Mouse (Mus musculus) liver, adult 2 months (tissue): ENCODE data around the gene Nmt1. TPM values are rescaled to one million over a fixed set of nuclear protein-coding genes. Genes with fewer than 3 reads are reported as not detected.

ENCODE experiments used
- DNase-seq: peaks from one replicate; pipeline ENCODE4 v3.0.0-alpha.2; 2011; ENCODE audit warnings: low read depth, low spot score; ENCODE audit errors: extremely low read depth
- H3K27ac ChIP-seq: fragments of 200-500 bp; replicated peaks from 2 replicates; pipeline ENCODE4 v1.5.1; 2012; ENCODE audit warnings: low read depth, mild to moderate bottlenecking, control low read depth, inconsistent platforms, low read length; ENCODE audit not compliant: insufficient read depth
- H3K27me3 ChIP-seq: fragments of 200-500 bp; 2 replicates; pipeline ENCODE4 v1.6.1; 2012; ENCODE audit warnings: mild to moderate bottlenecking, moderate library complexity, low read length, inconsistent platforms; ENCODE audit not compliant: control insufficient read depth, insufficient read depth
- H3K36me3 ChIP-seq: fragments of 200-500 bp; 2 replicates; pipeline ENCODE4 v1.6.1; 2012; ENCODE audit warnings: low read length, inconsistent platforms; ENCODE audit not compliant: control insufficient read depth, insufficient read depth
- H3K4me1 ChIP-seq: fragments of 200-500 bp; 2 replicates; pipeline ENCODE4 v1.6.1; 2011; ENCODE audit warnings: low read length; ENCODE audit not compliant: control insufficient read depth, insufficient read depth
- H3K4me3 ChIP-seq: fragments of 200-500 bp; 2 replicates; pipeline ENCODE4 v1.5.1; 2011; ENCODE audit warnings: low read depth, mild to moderate bottlenecking, control low read depth, low read length, moderate library complexity; ENCODE audit not compliant: insufficient read depth
- H3K79me2 ChIP-seq: fragments of 200-500 bp; 2 replicates; pipeline ENCODE4 v1.6.1; 2012; ENCODE audit warnings: inconsistent platforms, mild to moderate bottlenecking, low read length, moderate library complexity; ENCODE audit not compliant: control insufficient read depth, insufficient read depth
- H3K9ac ChIP-seq: fragments of 200-500 bp; 2 replicates; pipeline ENCODE4 v1.6.1; 2012; ENCODE audit warnings: low read depth, mild to moderate bottlenecking, control low read depth, inconsistent platforms, low read length
- CTCF ChIP-seq: fragments of 200-500 bp; IDR thresholded peaks from 2 replicates; pipeline ENCODE4 v1.5.1; 2011; ENCODE audit warnings: low read depth, low read length, control low read depth
- POLR2A ChIP-seq: fragments of 200-500 bp; IDR thresholded peaks from 2 replicates; pipeline ENCODE4 v1.6.1; 2011; ENCODE audit warnings: low read length, control low read depth; ENCODE audit not compliant: insufficient read depth; ENCODE audit errors: extremely low read depth
- WGBS: fragments of 180-500 bp; shearing (Covaris S2); methylation state at CpG from one replicate; pipeline ENCODE4 v1.1.7; 2018; 5-methylcytosine and 5-hydroxymethylcytosine counted together
- polyA plus RNA-seq: library from polyadenylated mRNA; depleted of rRNA; stranded (reverse); fragments of >200 nt; gene quantifications from 2 replicates; pipeline ENCODE4 v1.2.3, GENCODE M21; 2012
- total RNA-seq: library from RNA; depleted of rRNA; stranded (reverse); fragments of >200 nt; gene quantifications from 2 replicates; pipeline ENCODE4 v1.2.3, GENCODE M21; 2014

Gene Nmt1
- total and polyA plus RNA-seq, 2 experiments: 16.8 to 34.1 TPM

DNA sequence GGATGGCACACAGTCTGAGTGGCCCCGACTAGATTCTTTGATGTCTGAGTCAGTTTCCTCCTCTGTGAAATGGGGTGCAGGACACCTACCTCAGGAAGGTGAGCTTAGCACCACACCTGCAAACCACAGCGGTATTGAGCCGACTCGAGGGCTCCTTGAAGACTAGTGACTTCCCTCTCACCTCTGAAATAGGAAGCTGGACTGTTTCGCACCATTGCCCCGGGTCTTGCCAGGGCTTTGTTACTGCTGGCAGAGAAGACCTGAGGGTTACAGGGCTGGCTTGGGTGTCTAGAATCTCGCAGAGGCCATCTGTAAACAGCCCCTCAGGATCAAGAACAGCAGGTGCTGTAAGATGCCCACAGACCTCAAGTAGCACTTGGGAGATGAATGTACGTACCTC lies 72.4 kb downstream of the Nmt1 start:
- H3K4me3 ChIP-seq: no peak overlapping the region
- H3K79me2 ChIP-seq: peaks cover 7% of the 10 kb centered on the region; the same call in 1 of the 2 replicates
- TF ChIP-seq POLR2A (no peak), CTCF (no peak)
- no peak overlapping the region for H3K27ac ChIP-seq
- H3K9ac ChIP-seq: no peak overlapping the region
- no peak for DNase-seq
- 0 out of 2 replicates have a peak, but pooled peaks cover 3% of the 10 kb centered on the region for H3K27me3 ChIP-seq
- no peaks in the 10 kb centered on the region for H3K36me3 ChIP-seq
- H3K4me1 ChIP-seq: peaks cover 18% of the 10 kb centered on the region
- WGBS: 76% methylated on average over 8 of the region's 8 CpGs

DNA sequence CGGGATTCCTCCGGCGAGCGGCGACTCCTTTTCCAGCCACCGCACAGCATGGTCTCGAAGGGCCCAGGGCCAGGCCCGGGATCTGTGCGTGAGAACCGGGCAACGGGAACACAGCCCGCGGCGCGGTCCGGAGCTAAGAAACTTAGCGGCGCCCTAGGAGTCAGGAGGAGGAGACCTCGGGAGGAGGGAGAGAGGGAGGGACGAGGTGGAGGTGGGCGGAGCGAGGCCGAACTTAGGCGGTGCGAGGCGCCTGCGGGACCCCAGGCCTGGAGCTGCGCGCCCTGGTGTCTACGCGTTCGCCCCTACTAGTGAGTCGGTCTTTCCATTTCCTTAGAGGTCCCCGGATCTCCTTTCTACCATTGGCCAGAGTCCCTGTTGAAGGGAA lies 73.5 kb downstream of the Nmt1 start, which contains the start of the genes Plcd3 and Acbd4:
Plcd3 (minus strand) TSS at position 178 of the 385 bp plus-strand sequence.
Acbd4 (plus strand) TSS at position 202 of the 385 bp plus-strand sequence.
- DNase-seq: peak; percentile 52
- Histone ChIP-seq H3K36me3 (no peaks in the 10 kb centered on the region), H3K27me3 (0 out of 2 replicates have a peak, but pooled peaks cover 3% of the 10 kb centered on the region), H3K4me1 (peaks cover 25% of the 10 kb centered on the region), H3K9ac (peak within 1 kb of the TSS; percentile 77), H3K4me3 (peak within 1 kb of the TSS; percentile 69), H3K27ac (peak within 1 kb of the TSS; percentile 42), H3K79me2 (peaks cover 7% of the 10 kb centered on the region; the same call in 1 of the 2 replicates)
- WGBS: 1% methylated on average over 33 of the region's 34 CpGs
- TF ChIP-seq CTCF (no peak), POLR2A (peak; percentile 58)

DNA sequence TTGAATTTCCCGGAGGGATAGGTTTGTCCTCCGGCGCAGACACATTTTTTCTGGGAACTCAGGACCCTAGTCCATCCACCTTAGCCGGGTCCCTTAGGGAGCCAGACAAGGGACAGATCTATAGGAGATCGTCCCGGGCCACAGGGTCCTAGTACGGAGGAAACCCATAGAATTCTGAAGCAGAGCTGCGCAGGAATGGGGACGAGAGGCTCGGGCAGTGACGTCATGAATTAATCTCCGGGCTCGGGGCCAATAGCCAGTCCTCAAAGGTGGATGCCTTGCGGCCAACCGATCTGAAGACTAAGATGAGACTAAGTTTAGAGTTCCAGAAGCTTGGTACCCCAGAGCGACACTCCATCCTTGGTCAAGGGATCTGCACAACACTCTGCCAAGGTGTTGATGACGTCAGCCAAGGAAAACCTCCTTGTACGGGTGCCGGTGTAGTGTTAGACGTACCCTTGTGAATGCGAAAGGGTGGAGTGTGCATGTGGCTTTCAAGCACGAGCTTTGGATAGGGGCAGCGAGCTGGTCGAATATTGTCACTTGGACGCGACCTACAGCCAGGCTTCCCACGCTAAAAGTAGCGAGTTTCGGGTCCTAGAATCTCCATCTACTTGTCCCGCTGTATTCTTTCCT lies 74.0 kb downstream of the Nmt1 start:
- TF ChIP-seq CTCF (no peak), POLR2A (no peak)
- Histone ChIP-seq H3K4me1 (peaks cover 28% of the 10 kb centered on the region), H3K9ac (peak overlapping the region; percentile 77), H3K27me3 (0 out of 2 replicates have a peak, but pooled peaks cover 3% of the 10 kb centered on the region), H3K27ac (peak overlapping the region; percentile 42), H3K36me3 (no peaks in the 10 kb centered on the region), H3K4me3 (peak overlapping the region; percentile 69), H3K79me2 (peaks cover 7% of the 10 kb centered on the region; the same call in 1 of the 2 replicates)
- no peak for DNase-seq
- WGBS: 1% methylated on average over 30 of the region's 30 CpGs

DNA sequence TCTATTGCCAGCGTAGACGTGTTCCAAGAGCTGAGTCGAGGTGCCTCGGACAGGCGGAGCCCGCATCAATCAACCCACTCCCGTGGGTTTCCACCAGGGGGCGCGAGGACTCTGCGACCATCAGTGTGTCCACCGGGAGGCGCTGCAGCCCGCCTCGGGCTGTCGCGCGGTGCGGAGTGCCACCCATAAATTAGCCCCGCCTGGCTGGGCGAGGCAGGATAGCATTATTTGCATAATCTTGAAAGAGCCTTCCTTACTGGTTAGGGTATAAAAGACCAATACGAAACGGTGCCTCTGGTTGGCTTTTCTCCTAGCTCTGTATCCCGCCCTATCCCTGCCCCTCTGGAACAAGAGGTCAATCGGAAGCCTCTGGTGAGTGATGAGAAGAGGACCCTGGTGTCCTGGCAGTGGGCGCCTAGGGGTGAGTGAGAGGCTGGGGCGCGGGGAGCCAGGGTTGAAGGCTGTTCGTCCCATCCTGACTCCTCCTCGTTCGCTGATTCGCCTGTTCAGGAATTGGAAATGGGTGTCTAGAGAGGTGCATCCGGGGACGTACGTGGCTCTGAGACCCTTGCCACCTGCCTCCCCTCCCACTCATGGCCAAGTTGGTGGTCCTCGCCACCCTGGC lies 74.8 kb downstream of the Nmt1 start:
- peak overlapping the region; percentile 83 for H3K9ac ChIP-seq
- H3K4me1 ChIP-seq: peaks cover 28% of the 10 kb centered on the region
- no peaks in the 10 kb centered on the region for H3K36me3 ChIP-seq
- 0 out of 2 replicates have a peak, but pooled peaks cover 3% of the 10 kb centered on the region for H3K27me3 ChIP-seq
- WGBS: under 1% methylated on average over 35 of the region's 35 CpGs
- peak; percentile 98 for DNase-seq
- H3K27ac ChIP-seq: peak overlapping the region; percentile 68
- peaks cover 7% of the 10 kb centered on the region; the same call in 1 of the 2 replicates for H3K79me2 ChIP-seq
- H3K4me3 ChIP-seq: peak overlapping the region; percentile 77
- peak; percentile 88 for TF ChIP-seq POLR2A
- peak; percentile 100 for TF ChIP-seq CTCF

DNA sequence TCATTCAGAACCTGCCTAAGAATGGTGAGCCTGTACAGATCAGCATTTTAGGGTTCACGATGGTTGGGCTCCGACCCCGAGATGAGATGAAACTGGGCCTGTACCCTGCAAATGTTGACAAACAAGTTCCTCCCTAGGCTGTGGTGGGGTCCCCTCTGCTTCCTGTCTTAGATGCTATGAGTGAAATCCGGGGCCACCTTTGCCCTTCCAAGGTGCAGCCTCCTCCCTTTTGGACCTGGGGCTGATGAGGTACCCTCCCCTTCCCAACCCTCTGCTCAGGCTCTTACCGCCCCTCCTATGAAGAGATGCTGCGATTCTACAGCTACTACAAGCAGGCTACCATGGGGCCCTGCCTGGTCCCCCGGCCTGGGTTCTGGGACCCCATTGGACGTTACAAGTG lies 75.6 kb downstream of the Nmt1 start:
- Histone ChIP-seq H3K27me3 (0 out of 2 replicates have a peak, but pooled peaks cover 3% of the 10 kb centered on the region), H3K9ac (peak overlapping the region; percentile 83), H3K36me3 (peaks cover 2% of the 10 kb centered on the region; the same call in 1 of the 2 replicates), H3K79me2 (peaks cover 7% of the 10 kb centered on the region; the same call in 1 of the 2 replicates), H3K4me3 (peak overlapping the region; percentile 77), H3K4me1 (peaks cover 28% of the 10 kb centered on the region), H3K27ac (peak overlapping the region; percentile 68)
- no peak for TF ChIP-seq POLR2A
- DNase-seq: no peak
- 34% methylated on average over 8 of the region's 8 CpGs for WGBS

DNA sequence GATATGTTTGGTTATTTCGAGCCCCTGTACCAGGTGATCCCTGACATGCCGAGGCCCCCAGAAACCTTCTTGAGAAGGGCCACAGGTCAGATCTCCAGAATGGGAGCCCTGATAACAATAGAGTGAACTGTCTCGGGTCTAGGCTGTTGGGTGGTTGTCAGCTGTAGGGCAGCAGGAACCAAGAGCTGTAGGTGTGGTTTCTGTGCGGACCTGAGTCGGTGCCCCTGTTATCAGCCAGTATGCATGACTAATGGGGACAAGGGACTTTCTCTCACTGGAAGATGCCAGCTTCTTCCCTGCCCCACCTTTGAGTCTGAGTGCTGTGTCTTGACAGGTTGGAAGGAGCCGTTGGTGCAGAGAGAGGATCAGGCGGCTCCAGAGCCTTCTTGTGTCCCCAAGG lies 76.5 kb downstream of the Nmt1 start:
- H3K4me1 ChIP-seq: peaks cover 28% of the 10 kb centered on the region
- H3K4me3 ChIP-seq: peak overlapping the region; percentile 45; the same call in 1 of the 2 replicates
- DNase-seq: no peak
- 62% methylated on average over 7 of the region's 7 CpGs for WGBS
- no peak for TF ChIP-seq CTCF
- TF ChIP-seq POLR2A: no peak
- H3K79me2 ChIP-seq: peaks cover 7% of the 10 kb centered on the region; the same call in 1 of the 2 replicates
- peak overlapping the region; percentile 80; the same call in 1 of the 2 replicates for H3K9ac ChIP-seq
- H3K27me3 ChIP-seq: 0 out of 2 replicates have a peak, but pooled peaks cover 3% of the 10 kb centered on the region
- H3K36me3 ChIP-seq: peaks cover 2% of the 10 kb centered on the region; the same call in 1 of the 2 replicates
- H3K27ac ChIP-seq: peak overlapping the region; percentile 64
